Mouse (Mus musculus) CH12.LX (cell line): ENCODE measurements at regions not wholly inside any gene's neighbourhood (a gene's known extent, or its start where the extent isn't known, plus 50 kb on each side); places are given as distances from the start of the nearest gene placed in this dataset.

Experiments used
- CTCF ChIP-seq, 2 experiments: IDR thresholded peaks in 1 of 2; conservative IDR thresholded peaks in 1 of 2; 2 replicates each; pipeline ENCODE4 v1.5.1; 2011 to 2012; ENCODE audit warnings: low read depth in 2 of 2, low read length in 2 of 2, improper control_type of control experiment in 1 of 2, inconsistent platforms in 1 of 2, mild to moderate bottlenecking in 1 of 2, moderate library complexity in 1 of 2
- POLR2A ChIP-seq: IDR thresholded peaks from 2 replicates; pipeline ENCODE4 v1.6.1; 2011; ENCODE audit warnings: low read depth, mild to moderate bottlenecking, improper control_type of control experiment, low read length

- no peak for TF ChIP-seq POLR2A
- no peak for TF ChIP-seq CTCF (conservative IDR thresholded peaks at IDR 0.05 in 1 of 2, IDR thresholded peaks at IDR 0.05 in 1 of 2; ENCODE audit: low read depth in 2 of 2, low read length in 2 of 2)
These were observed 97.3 kb upstream of the Cd180 start for GRCm38 (mm10) chr13:102596101-102596500.
